Mouse (Mus musculus): ENCODE measurements around the gene Kazn. TPM values are rescaled to one million over a fixed set of nuclear protein-coding genes. Genes with fewer than 3 reads are reported as not detected.

The Kazn gene
- total RNA-seq, 2 experiments from 2014 or later: 77.5 to 81.5 TPM

DNA sequence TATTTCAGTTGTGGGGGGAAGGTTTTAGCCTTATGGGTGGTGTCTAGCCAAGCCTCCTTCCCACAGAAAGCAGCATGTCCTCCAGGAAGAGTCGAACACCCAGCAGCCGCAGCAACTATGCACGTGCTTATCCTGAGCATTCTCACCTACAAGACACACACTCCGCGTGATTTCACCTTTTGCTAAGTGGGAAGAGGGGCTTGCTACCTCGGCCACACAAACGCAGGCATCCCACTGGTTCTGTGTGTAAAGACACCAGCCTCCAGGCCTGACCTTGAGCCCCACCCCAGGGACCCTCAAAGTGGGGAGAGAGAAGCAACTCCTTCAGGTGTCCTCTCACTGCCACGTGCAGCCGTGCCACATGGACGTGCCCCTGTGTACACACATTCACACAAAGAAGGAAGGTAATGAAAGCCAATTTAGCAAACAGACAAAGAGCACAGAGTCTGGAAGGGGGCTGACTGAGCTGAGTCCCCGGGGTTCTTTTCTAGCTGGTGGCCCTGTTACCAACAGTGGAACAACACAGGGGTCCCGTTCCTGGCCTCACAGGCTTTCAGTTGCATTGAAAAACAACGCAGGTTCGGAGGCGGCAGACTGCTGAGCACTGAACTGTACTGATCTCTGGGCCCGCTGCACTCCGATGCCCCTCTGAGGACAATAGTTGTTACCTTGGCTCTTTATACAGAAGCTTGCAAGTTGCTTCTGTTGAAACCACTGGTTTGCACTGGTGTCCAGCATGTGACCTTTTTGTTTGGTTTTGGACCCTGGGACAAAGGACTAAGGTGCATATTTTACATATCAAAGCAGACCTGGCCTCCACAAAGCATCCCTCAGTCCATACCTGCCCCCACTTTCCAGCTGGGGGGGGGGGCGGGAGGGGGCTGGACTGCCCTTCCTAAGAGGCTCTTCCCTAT, 170.0 kb downstream of the Kazn start:
- no peak for DNase-seq (ENCODE audit: low spot score in 2 of 2)
- intact Hi-C loops (cut with DNase I): no loop called here

DNA sequence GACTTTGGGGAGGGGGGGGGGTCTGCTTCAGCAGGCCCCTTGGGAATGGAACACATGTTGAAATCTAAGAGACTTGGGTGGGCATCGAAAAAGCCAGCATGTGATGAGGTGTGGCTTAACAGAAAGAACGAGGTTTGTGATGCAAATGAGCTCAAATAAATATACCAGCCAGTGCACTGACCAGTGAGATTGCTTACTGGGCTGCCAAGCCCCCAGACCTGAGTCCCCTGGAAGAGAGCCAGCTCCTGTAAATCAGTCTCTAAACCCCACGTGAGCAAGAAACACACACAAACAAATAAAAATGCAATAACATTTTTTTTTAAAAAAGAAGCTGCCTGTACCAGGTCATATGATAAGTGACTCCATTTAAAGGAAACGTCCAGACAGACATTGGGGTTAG, 172.6 kb downstream of the Kazn start:
- intact Hi-C loops (cut with DNase I): no loop called here
- DNase-seq (ENCODE audit: low spot score in 2 of 2): no peak

DNA sequence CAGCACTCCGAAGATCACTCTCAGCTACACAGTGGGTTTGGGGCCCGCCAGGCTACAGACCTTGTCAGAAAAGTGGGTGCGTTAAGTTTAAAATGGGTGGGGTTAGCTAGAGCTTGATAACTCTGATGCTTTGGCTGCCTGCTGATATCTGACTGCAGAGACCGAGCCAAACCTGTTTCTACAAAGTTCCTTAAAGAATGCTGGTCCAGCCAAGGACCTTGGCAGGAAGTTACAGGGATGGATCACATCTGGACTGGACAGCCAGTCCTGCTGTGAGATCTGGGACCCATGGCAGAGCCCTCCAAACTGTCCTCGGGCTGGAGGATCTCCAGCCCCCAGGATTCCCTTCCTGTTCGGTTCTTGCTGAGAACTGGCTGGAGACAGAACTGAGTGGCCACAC, 173.4 kb downstream of the Kazn start:
- intact Hi-C loops (cut with DNase I): no loop called here
- DNase-seq (ENCODE audit: low spot score in 2 of 2): no peak

DNA sequence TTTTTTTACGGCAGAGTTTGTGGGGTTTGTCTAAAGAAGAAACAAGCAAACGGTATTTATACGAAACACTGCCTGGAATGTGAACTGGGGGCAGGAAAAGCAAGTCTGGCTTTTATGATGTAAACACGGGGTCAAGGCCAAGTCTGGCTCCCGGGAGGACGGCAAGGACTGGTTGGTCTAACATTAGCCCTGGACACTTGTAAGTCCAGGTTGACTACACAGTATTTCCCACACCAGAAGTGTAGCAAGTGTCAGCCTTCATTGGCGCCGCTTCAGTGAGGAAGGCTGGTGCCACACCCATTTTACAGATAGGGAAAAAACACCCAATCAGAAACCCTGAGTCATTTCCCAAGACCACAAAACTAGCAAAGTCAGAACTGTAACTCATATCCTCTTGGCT, 173.9 kb downstream of the Kazn start:
- DNase-seq (ENCODE audit: low spot score in 2 of 2): no peak
- intact Hi-C loops (cut with DNase I): no loop called here

DNA sequence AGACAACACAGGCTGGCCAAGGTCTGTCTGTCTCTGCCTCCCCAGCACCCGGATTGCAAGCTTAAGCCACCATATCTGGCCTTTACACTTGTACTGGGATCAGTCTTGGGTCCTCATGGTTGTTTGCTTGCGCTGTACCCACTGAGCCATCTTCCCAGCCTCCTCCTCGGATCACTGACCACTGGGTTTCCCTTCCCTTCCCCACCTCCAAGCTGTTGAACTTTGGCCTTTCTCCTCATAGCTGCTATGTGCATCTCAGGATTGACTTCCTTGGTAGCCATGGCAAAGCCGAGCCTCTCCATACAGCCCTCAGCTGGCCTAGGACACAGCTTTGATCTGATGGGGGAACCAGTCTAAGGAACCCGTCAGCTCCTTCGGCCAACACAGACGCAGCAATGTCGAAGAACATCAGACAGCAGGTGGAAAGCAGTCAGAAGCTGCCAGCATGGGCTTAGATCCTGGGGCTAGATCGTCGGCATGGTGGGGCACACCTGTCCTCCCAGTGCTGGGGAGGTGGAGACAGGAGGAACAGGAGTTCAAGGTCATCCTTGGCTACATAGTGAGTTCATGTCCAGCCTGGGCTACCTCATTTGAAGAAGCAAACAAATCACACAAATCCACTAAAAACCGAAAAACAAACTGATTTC, 174.5 kb downstream of the Kazn start:
- intact Hi-C loops (cut with DNase I): no loop called here
- no peak for DNase-seq (ENCODE audit: low spot score in 2 of 2)

DNA sequence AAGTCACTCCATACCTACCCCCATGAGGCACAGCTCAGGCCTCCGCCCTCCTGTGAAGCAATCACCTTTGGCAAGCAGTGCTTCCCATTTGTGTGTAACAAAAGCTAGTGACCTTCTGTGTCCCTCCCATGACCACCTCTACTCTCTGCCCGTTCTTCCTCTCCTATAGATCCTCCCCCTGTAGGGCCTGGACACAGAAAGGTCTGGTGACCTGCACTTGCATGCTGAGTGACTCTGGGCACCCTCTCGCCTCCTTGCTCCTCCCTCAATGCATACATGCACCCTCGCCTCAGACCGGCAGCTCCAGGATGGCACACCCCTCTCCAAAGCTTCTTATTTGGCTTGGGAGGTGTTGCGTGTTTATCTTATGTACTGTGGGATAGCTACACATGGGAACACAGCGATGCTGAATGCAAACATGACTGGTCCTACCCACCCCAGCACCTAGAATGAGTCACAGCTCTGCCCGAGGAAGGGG, 176.1 kb downstream of the Kazn start:
- intact Hi-C loops (cut with DNase I): no loop called here
- no peak for DNase-seq (ENCODE audit: low spot score in 2 of 2)

DNA sequence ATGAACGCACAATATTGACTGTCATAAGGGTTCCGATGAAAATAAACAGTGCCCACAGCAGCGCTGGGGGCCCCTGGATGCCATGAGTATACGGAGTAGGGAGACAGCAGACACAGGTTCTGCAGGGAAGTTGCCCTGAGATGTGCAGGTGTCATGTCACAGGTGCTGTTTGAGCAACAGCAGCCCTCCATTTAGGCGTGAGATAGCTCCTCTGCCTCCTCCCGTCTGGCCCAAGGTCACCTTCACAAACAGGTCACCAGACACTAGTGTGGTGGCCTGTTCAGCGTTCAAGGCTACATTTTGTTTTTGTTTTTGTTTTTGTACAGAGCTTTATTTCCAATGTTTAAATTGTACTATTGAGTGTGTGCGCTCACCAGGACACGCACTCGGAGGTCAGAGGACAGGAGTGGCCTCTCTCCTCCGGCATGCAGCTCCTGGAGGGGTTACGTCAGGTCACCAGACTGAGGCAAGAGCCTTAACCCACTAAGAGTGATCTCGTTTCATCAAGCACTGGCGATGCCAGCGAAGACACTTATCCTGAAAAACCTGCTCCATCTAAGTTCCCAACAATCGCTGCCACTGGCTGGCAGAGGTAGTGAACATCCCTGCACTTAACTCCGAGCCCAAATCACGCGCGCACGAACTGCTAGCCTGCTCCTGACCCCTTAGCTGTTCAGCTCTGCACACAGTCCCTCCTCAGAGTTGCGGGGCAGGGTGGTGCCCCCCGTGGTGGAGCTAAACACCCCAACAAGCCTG, 177.5 kb downstream of the Kazn start:
- no peak for DNase-seq (ENCODE audit: low spot score in 2 of 2)
- intact Hi-C loops (cut with DNase I): no loop called here

DNA sequence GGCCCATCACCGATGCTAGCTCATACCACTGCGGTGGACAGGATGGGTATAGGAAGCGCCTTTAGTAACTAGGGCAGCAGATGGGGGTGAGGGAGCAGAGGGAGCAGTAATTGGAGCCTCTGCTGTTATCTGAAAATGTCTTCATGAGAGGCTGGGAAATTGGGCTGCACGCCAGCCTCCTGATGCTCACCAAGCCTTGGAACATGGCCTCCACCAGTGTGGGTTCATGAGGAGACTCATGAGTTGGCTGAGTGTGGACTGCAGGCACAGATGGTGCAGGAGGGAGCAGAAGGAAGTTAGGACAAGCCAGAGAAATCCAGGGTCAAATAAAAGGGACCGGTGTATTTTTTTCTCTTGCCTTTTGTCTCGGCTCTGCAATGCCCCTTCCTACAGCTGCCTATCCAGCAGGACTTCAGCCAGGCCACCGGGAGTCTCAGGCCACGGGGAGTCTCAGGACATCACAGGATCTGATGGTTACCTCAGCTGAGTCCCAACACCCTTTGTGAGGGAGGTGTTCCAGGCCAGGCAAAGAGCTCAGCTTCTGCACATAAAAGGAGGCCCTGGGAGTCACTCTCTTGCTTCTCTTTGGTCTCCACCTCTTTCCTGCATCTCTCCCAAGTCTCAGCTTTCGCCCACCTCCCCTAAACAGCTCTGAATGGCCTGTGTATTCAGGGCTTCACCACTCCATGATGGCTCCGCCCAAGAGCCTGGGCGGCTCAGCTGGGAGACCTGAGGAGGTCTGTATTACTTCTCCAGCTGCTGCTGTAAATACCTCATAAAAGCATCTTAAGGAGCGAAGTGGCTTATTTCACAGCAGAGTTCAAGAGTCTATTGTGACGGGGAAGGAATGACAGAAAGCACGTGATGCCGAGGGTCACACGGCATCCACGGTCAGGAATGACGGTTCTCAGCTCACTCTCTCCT, 178.5 kb downstream of the Kazn start:
- no peak for DNase-seq (ENCODE audit: low spot score in 2 of 2)
- intact Hi-C loops (cut with DNase I): no loop called here

DNA sequence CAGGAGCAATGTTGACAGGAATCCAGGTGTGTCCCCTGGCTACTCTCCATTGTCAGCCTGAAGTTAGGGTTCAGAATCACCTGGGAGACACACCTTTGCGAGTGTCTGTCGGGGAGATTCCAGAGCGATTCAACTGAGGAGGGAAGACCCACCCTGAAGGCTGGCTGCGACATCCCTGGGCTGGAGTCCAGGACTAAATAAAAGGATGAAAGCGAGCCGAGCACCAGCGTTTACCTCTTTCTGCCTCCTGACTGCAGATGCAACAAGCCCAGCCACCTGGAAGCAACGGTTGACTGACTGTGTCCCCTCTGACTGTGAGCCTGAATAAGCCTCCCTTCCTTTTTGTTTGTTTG, 179.4 kb downstream of the Kazn start:
- intact Hi-C loops (cut with DNase I): no loop called here
- DNase-seq (ENCODE audit: low spot score in 2 of 2): no peak

DNA sequence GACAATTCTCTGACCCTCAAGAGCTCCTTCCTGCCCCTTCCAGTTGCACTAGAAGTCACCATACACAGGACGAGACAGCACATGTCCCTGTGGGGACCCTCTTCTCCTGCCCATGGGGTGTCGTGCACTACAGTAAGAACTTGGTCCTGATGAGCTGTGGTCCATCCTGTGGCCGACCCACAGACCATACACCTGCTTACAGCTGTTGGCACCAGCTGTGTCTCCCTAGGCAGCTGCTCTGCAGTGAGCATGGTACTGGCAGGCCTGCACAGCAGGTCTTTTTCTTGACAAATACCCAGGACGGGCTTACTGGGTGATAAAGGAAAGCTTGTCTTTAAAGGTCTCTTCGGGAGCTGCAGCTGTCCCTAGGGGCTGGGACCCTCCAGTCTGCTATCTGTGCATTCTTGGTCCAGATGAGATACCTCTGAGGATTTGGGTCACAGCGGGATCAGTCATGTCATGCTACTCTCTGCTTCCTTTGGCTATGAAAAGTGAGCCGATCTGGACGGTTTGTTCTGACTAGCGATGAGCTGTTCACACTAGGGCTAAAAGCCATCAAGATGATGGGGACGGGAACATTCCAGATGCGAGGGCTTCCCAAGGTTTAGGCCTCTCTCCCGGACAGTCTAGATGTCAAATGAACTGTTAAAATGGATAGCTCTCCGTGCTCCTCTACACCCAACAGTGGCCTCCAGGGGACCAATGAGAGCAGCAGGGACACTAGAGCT, 179.9 kb downstream of the Kazn start:
- no peak for DNase-seq (ENCODE audit: low spot score in 2 of 2)
- intact Hi-C loops (cut with DNase I): no loop called here

DNA sequence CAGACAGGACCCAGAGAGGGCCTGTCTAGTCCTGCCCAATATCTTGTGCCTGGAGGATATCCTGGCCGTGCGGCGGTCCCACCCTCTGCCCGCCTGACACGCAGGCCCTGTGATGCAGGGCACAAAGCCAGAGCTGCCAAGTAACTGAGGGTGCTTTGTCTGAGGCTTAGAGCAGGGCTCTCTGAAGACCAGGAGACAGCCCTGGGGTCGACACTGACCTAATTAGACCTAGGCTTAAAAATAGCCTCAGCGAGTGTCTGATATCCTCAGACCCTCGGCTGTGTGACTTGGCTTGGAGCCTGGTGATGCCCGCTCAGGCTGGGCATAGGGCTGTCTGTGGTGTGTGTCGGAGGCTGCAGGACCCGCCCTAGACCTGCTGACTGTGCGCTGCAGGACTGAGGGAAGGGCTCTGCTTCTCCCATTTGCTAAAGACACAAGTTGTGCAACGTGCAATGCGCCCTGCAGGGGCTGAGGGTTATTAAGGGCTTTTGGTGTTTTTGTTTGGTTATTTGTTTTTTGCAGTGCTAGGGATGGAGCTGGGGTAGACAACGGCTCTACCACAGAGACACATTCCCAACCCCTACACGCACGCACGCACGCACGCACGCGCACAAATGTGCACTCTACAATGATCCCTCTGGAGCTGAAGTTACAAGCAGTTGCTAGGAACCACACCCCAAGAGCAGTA, 181.5 kb downstream of the Kazn start:
- peak; percentile 26 to 30 for DNase-seq (ENCODE audit: low spot score in 2 of 2)
- intact Hi-C loops (cut with DNase I): no loop called here

DNA sequence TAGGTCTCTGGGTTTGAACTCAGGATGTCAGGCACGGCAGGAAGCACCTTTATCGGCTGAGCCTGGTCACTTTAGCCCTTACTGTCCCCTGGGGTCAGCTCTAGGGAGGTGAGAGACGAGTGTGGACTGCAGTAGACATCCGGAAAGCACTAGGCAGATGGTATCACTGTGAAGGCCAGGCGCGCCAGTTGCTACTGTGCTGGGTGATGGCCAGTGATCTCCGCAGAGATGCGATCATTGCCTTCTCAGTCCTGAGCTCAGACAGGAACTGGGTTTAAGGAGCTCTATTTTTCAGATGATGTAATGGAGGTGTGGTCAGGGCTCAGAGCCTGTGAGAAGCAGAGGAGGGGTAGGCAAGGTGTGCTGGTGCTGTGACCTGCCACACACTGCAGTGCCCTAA, 183.6 kb downstream of the Kazn start:
- intact Hi-C loops (cut with DNase I): no loop called here
- DNase-seq (ENCODE audit: low spot score in 2 of 2): no peak

DNA sequence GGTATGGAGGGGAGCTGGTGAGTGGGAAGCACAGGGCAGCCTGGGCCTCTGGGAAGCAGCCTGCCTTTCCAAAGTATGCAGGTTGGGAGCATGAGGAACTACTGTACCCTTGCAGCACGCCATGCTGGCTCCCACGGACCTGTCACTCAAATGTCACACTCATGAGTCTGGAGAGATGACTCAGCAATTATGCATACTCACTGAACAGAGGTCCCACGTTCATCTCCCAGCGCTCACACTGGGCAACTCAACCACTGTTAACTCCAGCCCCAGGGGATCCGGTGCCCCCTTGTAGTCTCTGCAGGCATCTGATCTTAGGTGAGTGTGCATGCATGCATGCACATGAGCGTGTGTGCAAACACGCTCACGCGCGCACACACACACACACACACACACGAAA, 184.6 kb downstream of the Kazn start:
- intact Hi-C loops (cut with DNase I): no loop called here
- DNase-seq (ENCODE audit: low spot score in 2 of 2): no peak

DNA sequence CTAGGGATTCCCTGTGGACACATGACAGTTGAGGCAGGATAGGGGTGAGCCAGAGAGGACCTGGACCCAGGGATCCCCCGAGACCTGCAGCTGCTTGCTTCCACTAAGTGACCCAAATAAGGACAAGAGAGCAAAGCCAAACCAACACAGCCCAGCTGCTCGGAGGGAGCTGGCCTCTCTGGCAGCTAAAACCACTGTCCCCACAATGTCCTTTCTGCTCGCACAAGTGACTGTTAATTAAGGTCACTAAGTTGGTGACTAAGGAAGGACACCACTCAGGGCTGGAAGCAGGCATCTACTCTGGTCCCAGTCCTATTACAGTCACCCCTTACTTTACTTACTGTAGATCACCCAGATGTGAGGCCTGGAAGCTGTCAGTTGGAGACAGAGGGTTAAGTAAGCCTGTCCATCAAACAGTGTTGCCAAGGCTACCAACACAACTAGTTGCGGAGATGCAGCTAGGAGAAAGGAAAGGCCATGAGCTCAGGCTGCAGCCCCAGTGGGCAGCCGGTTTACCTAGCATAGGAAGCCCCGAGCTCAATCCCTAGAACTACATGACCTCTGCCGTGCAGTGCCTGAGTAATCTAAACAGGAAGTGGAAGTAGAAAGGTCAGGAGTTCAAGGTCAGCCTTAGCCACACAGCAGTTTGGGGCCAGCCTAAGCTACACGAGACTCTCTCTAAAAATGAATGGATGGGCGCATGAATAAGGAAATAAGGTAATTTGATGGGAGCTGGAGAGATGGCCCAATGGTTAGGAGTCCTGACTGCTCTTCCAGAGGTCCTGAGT, 185.3 kb downstream of the Kazn start:
- no peak for DNase-seq (ENCODE audit: low spot score in 2 of 2)
- intact Hi-C loops (cut with DNase I): no loop called here

DNA sequence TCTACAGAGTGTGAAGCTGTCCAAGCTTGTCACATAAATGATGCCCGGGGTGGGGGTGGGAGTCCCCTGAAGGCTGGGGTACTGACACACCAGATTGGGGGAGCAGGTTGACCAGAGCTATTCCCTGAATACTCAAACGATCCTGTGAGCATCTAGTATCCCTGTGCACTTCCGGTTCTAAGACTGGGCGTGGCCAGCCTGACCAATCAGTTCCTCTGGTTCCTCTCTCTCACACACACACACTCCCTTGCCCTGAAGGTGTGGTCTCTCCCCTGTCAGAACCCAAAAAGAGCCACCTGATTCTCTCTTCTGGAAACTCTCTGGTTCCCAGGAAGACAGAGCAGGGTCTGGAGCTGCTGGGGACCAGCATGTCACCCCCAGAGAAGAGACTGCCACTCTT, 185.9 kb downstream of the Kazn start:
- intact Hi-C loops (cut with DNase I): no loop called here

DNA sequence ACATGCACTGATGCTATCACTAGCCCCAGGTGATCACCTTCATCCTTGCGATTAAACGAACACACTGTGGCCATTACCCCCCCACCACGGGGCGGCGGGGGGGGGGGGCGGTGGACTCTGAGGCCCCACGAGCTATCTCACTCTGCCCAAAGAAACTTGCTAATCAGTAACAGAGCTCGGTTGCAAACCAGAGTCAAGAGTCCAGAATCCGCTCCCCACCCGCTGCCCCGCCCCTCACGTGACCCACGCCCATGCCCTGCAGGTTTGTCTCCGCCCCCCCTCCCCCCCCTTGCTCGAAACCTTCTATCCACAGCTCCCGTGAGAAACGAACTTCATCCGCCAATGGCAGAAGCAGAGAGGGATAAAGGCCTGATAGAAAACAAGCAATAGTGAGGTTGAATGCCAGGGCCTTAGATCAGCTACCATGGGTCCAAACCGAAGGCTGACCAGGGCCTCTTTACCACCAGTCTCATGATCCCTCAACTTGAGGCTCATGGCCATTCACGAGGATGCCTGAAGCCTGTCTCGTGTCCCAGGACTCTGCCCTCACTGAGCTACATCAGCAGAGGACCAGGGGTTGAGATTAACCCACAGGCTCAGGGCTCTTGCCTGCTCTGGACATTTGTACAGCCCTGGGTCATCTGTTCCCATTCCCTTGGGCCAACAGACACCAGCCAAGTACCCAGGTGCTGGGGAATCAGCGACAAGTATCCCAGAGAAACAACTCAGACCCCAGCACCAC, 186.6 kb downstream of the Kazn start:
- intact Hi-C loops (cut with DNase I): no loop called here
- no peak for DNase-seq (ENCODE audit: low spot score in 2 of 2)

More for the DNA sequence above, 185.9 kb downstream of the Kazn start:
- DNase-seq (ENCODE audit: low spot score in 2 of 2): no peak
